Mouse (Mus musculus) hindbrain, embryonic 14.5 days (tissue): ENCODE results near the gene Slc11a2. TPM values are rescaled to one million over a fixed set of nuclear protein-coding genes. Genes with fewer than 3 reads are reported as not detected.

Experiments
- ATAC-seq: fragments of 200-750 bp; cut with Nextera tagmentation; 2 replicates; pipeline ENCODE4 v1.8.0; 2017; ENCODE audit warnings: moderate number of reproducible peaks, mild to moderate bottlenecking, moderate TSS enrichment, moderate library complexity; ENCODE audit not compliant: low FRiP score
- DNase-seq: peaks from one replicate; pipeline ENCODE4 v3.0.0-alpha.2; 2015; ENCODE audit warnings: low spot score
- H3K27ac ChIP-seq: fragments of 300-500 bp; sonication (generic); 2 replicates; pipeline ENCODE4 v1.5.1; 2014; ENCODE audit warnings: mild to moderate bottlenecking, moderate library complexity
- H3K27me3 ChIP-seq: fragments of 300-500 bp; sonication (generic); 2 replicates; pipeline ENCODE4 v1.6.1; 2014; ENCODE audit warnings: mild to moderate bottlenecking, low read length, mixed read lengths; ENCODE audit not compliant: control insufficient read depth, insufficient read depth
- H3K36me3 ChIP-seq: fragments of 300-500 bp; sonication (generic); replicated peaks from 2 replicates; pipeline ENCODE4 v1.6.1; 2014; ENCODE audit not compliant: control insufficient read depth, insufficient read depth
- H3K4me1 ChIP-seq: fragments of 300-500 bp; sonication (generic); replicated peaks from 2 replicates; pipeline ENCODE4 v1.6.1; 2014; ENCODE audit warnings: antibody characterized with exemption, low read length, mixed read lengths; ENCODE audit not compliant: control insufficient read depth, insufficient read depth
- H3K4me2 ChIP-seq: fragments of 300-500 bp; sonication (generic); replicated peaks from 2 replicates; pipeline ENCODE4 v1.6.1; 2014; ENCODE audit warnings: mild to moderate bottlenecking, moderate library complexity
- H3K4me3 ChIP-seq: fragments of 300-500 bp; sonication (generic); replicated peaks from 2 replicates; pipeline ENCODE4 v1.5.1; 2014; ENCODE audit warnings: mild to moderate bottlenecking, low read length
- H3K9ac ChIP-seq: fragments of 300-500 bp; sonication (generic); 2 replicates; pipeline ENCODE4 v1.6.1; 2014
- H3K9me3 ChIP-seq: fragments of 300-500 bp; sonication (generic); 2 replicates; pipeline ENCODE4 v1.6.1; 2016; ENCODE audit warnings: low read length; ENCODE audit not compliant: control insufficient read depth
- WGBS: fragments of 180-500 bp; shearing (Covaris S2); extraction: QIAGEN DNeasy Blood & Tissue Kit; methylation state at CpG from one replicate; pipeline ENCODE4 v1.1.7; 2014; 5-methylcytosine and 5-hydroxymethylcytosine counted together
- polyA plus RNA-seq: library from polyadenylated mRNA; unstranded; fragments of >200 nt; fragmentation: Nextera tagmentation; extraction: Ambion mirVana; gene quantifications from 2 replicates; pipeline ENCODE4 v1.2.1, GENCODE M21; 2014

Gene Slc11a2
- polyA plus RNA-seq, 1 experiment from 2014 or later, result 18.6 TPM

GRCm38 (mm10) chr15:100395561-100395960, 29.3 kb downstream of the Slc11a2 start:
- Histone ChIP-seq H3K36me3 (peaks cover 77% of the 10 kb centered on the region), H3K9ac (no peak overlapping the region), H3K4me2 (no peak overlapping the region), H3K4me3 (no peak overlapping the region), H3K9me3 (no peaks in the 10 kb centered on the region), H3K27ac (no peak overlapping the region), H3K4me1 (no peaks in the 10 kb centered on the region), H3K27me3 (no peaks in the 10 kb centered on the region)
- DNase-seq, result no peak
- 97% methylated on average over 3 of the region's 3 CpGs for WGBS
- ATAC-seq, result no peak

- no peaks in the 10 kb centered on the region for H3K9me3 ChIP-seq
- no peak overlapping the region for H3K4me2 ChIP-seq
- H3K36me3 ChIP-seq, result peaks cover 52% of the 10 kb centered on the region
- 87% methylated on average over 11 of the region's 11 CpGs for WGBS
- ATAC-seq (no peak), DNase-seq (no peak)
- no peaks in the 10 kb centered on the region for H3K4me1 ChIP-seq
- H3K27ac ChIP-seq, result no peak overlapping the region
- no peak overlapping the region for H3K9ac ChIP-seq
- H3K4me3 ChIP-seq, result no peak overlapping the region
- H3K27me3 ChIP-seq, result no peaks in the 10 kb centered on the region
These were observed 31.9 kb downstream of the Slc11a2 start for GRCm38 (mm10) chr15:100393016-100393415.

- Histone ChIP-seq H3K27ac (no peak overlapping the region), H3K4me3 (no peak overlapping the region), H3K9me3 (no peaks in the 10 kb centered on the region), H3K4me2 (no peak overlapping the region), H3K9ac (no peak overlapping the region), H3K4me1 (no peaks in the 10 kb centered on the region), H3K27me3 (no peaks in the 10 kb centered on the region), H3K36me3 (peaks cover 37% of the 10 kb centered on the region)
- DNase-seq (no peak), ATAC-seq (no peak)
- 98% methylated on average over 7 of the region's 7 CpGs for WGBS
These were observed 33.3 kb downstream of the Slc11a2 start for GRCm38 (mm10) chr15:100391599-100391998.

DNA sequence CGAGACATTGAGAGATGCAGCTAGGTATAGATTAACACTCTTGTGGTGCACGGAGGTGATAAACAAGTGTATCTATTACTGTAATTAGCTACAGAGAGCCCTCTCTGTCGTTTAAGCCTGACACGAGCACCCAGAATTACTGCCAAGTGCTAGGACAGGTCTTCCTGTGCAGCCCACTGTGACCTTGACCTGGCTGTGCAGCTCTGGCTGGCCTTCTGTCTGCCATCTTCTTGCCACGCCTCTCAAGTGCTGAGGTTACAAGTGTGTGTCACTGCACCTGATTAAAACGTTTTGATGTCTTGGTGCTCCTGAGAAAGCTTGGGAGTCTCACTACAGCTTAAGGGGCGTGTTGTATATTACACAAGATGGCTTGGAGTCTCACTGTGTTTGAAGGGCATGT, 33.8 kb downstream of the Slc11a2 start:
- Histone ChIP-seq H3K4me1 (no peaks in the 10 kb centered on the region), H3K4me2 (no peak overlapping the region), H3K27ac (no peak overlapping the region), H3K36me3 (peaks cover 32% of the 10 kb centered on the region), H3K4me3 (no peak overlapping the region), H3K27me3 (no peaks in the 10 kb centered on the region), H3K9me3 (no peaks in the 10 kb centered on the region), H3K9ac (no peak overlapping the region)
- WGBS, result 85% methylated on average over 7 of the region's 7 CpGs
- no peak for ATAC-seq
- DNase-seq, result no peak

DNA sequence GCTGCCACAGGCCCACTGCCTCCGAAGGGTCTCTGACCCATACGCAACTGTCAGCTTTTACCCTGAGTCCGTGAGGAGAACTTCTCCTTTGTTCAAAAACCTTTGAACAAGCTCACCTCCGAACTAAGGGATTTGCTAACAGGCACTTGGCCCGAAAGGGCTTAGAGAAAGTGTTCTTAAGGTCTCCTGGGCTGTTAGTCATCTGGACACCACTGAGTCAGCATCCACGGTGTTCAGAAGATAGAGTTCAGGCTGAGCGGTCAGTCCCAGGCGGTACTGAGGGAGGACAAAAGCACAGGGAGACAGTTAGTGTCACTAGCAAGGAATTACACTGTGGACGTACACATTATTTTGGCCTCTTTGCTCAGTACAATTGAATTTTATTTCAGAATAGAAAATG, 36.0 kb downstream of the Slc11a2 start:
- DNase-seq (no peak), ATAC-seq (no peak)
- H3K4me3 ChIP-seq, result no peak overlapping the region
- no peak overlapping the region for H3K27ac ChIP-seq
- H3K4me1 ChIP-seq, result no peaks in the 10 kb centered on the region
- no peak overlapping the region for H3K4me2 ChIP-seq
- peaks cover 10% of the 10 kb centered on the region for H3K36me3 ChIP-seq
- H3K27me3 ChIP-seq, result no peaks in the 10 kb centered on the region
- H3K9me3 ChIP-seq, result no peaks in the 10 kb centered on the region
- H3K9ac ChIP-seq, result no peak overlapping the region
- WGBS, result 67% methylated on average over 9 of the region's 9 CpGs

GRCm38 (mm10) chr15:100388224-100388835, 36.5 kb downstream of the Slc11a2 start:
- no peak overlapping the region for H3K4me2 ChIP-seq
- ATAC-seq (no peak), DNase-seq (no peak)
- 96% methylated on average over 14 of the region's 16 CpGs for WGBS
- no peaks in the 10 kb centered on the region for H3K9me3 ChIP-seq
- no peaks in the 10 kb centered on the region for H3K27me3 ChIP-seq
- no peak overlapping the region for H3K9ac ChIP-seq
- no peak overlapping the region for H3K4me3 ChIP-seq
- H3K4me1 ChIP-seq, result no peaks in the 10 kb centered on the region
- H3K27ac ChIP-seq, result no peak overlapping the region
- peaks cover 5% of the 10 kb centered on the region for H3K36me3 ChIP-seq

DNA sequence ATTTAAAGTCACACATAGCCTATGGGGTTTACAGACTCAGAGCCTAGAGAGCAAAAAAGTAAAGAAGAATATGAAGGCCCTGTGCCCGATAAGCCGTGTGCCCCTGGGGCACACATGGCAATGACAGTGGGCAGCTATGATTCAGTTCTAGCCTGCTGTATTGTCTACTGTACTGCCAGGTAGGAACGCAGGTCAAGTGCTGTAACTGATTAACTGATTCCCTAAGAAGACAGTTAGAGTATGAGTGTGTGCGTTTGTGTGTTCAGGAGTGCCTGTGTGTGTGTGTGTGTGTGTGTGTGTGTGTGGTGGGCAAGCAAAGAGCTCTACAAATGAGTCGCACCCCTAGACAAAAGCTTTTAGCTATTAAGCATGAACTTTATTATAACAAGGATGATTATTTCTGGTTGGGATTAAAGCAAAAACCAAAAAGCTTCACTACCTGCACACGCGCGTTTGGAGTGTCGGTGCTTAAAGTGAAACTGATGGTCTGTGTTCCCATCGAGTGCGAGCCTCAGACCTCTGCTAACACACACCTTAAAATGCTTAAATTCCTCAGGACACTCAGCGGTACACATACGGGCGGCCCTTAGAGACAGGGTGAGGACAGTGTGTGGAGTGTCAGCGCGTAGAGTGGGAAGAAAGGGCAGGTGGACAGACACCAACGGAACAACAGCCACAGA, 37.2 kb downstream of the Slc11a2 start:
- no peak for ATAC-seq
- 97% methylated on average over 17 of the region's 17 CpGs for WGBS

DNA sequence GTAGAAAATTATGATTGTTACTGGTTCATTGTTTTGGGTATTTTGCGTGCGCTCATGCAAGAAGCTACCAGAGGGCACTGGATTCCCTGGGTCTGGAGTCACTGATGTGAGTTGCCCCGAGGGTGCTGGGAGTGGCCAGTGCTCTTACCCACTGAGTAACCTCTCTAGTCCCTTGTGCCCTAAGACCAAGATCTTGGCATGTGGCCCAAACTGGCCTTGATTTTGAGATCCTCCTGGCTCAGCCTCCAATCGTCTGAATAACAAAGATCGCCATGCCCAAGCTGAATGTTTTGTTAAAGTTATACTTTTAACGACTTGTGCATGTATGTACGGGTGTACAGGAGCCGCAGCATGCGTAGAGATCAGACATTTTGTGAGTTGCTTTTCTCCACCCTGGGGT, 39.2 kb downstream of the Slc11a2 start:
- DNase-seq, result no peak
- H3K27ac ChIP-seq, result no peak overlapping the region
- WGBS, result 93% methylated on average over 9 of the region's 9 CpGs
- H3K9me3 ChIP-seq, result no peaks in the 10 kb centered on the region
- no peaks in the 10 kb centered on the region for H3K36me3 ChIP-seq
- no peak for ATAC-seq
- H3K4me1 ChIP-seq, result no peaks in the 10 kb centered on the region
- H3K4me3 ChIP-seq, result no peak overlapping the region
- H3K4me2 ChIP-seq, result no peak overlapping the region
- H3K27me3 ChIP-seq, result no peaks in the 10 kb centered on the region
- H3K9ac ChIP-seq, result no peak overlapping the region

More for the DNA sequence above, 37.2 kb downstream of the Slc11a2 start:
- Histone ChIP-seq H3K4me1 (no peaks in the 10 kb centered on the region), H3K36me3 (no peaks in the 10 kb centered on the region), H3K9me3 (no peaks in the 10 kb centered on the region), H3K9ac (no peak overlapping the region), H3K27ac (no peak overlapping the region), H3K4me3 (no peak overlapping the region), H3K4me2 (no peak overlapping the region), H3K27me3 (no peaks in the 10 kb centered on the region)
- DNase-seq, result no peak

GRCm38 (mm10) chr15:100380104-100380503, 44.8 kb downstream of the Slc11a2 start:
- 69% methylated on average over 2 of the region's 2 CpGs for WGBS
- no peak overlapping the region for H3K4me3 ChIP-seq
- no peak overlapping the region for H3K9ac ChIP-seq
- H3K27me3 ChIP-seq, result no peaks in the 10 kb centered on the region
- no peak overlapping the region for H3K4me2 ChIP-seq
- H3K9me3 ChIP-seq, result no peaks in the 10 kb centered on the region
- no peak overlapping the region for H3K27ac ChIP-seq
- no peaks in the 10 kb centered on the region for H3K4me1 ChIP-seq
- no peak for ATAC-seq
- no peak for DNase-seq
- no peaks in the 10 kb centered on the region for H3K36me3 ChIP-seq
